Mouse (Mus musculus) cerebellum, adult 11 months (tissue): ENCODE measurements around the gene Hrct1.

Experiments used
- DNase-seq: peaks from one replicate; pipeline ENCODE4 v3.0.0; 2022

Gene Hrct1

GRCm38 (mm10) chr4:43726995-43727394 lies at the start of gene Hrct1:
Gene Hrct1, plus strand, starts transcription at chr4:43727188.
- DNase-seq, result no peak

- no peak for DNase-seq
Observed at GRCm38 (mm10) chr4:43678541-43678940, 48.4 kb upstream of the Hrct1 start.

- no peak for DNase-seq
Observed at GRCm38 (mm10) chr4:43679416-43680043, 47.5 kb upstream of the Hrct1 start.

GRCm38 (mm10) chr4:43690021-43690420 lies 37.0 kb upstream of the Hrct1 start:
- DNase-seq, result no peak

GRCm38 (mm10) chr4:43691026-43691425 lies 36.0 kb upstream of the Hrct1 start:
- DNase-seq, result no peak

GRCm38 (mm10) chr4:43693806-43694241 lies 33.2 kb upstream of the Hrct1 start:
- DNase-seq, result no peak

GRCm38 (mm10) chr4:43694439-43695248 lies 32.3 kb upstream of the Hrct1 start:
- DNase-seq, result no peak

GRCm38 (mm10) chr4:43695249-43695671 lies 31.7 kb upstream of the Hrct1 start:
- DNase-seq, result no peak

- peak; percentile 49 for DNase-seq
Observed at GRCm38 (mm10) chr4:43696561-43696960, 30.4 kb upstream of the Hrct1 start.

GRCm38 (mm10) chr4:43700707-43701106 lies 26.3 kb upstream of the Hrct1 start, which contains the start of gene Olfr70:
Gene Olfr70, minus strand, starts transcription at chr4:43700807.
- DNase-seq, result no peak

- DNase-seq, result no peak
Observed at GRCm38 (mm10) chr4:43703439-43703838, 23.5 kb upstream of the Hrct1 start.

GRCm38 (mm10) chr4:43703851-43704250 lies 23.1 kb upstream of the Hrct1 start:
- DNase-seq, result no peak

GRCm38 (mm10) chr4:43705991-43706390 lies 21.0 kb upstream of the Hrct1 start:
- DNase-seq, result no peak

GRCm38 (mm10) chr4:43709869-43710268 lies 17.1 kb upstream of the Hrct1 start, which contains the start of gene Olfr71:
Gene Olfr71, minus strand, starts transcription at chr4:43710255.
- DNase-seq, result no peak

GRCm38 (mm10) chr4:43711821-43712220 lies 15.2 kb upstream of the Hrct1 start:
- DNase-seq, result peak; percentile 78

GRCm38 (mm10) chr4:43713652-43714219 lies 13.3 kb upstream of the Hrct1 start:
- no peak for DNase-seq

- DNase-seq, result no peak
Observed at GRCm38 (mm10) chr4:43720491-43721228, 6.3 kb upstream of the Hrct1 start.

- DNase-seq, result no peak
Observed at GRCm38 (mm10) chr4:43722191-43722590, 4.8 kb upstream of the Hrct1 start.

GRCm38 (mm10) chr4:43724764-43725163 lies 2.2 kb upstream of the Hrct1 start:
- DNase-seq, result no peak

- DNase-seq, result no peak
Observed at GRCm38 (mm10) chr4:43726228-43726993, 577 bp upstream of the Hrct1 start.

GRCm38 (mm10) chr4:43727718-43728575 lies 959 bp downstream of the Hrct1 start:
- no peak for DNase-seq
